Mouse (Mus musculus) kidney, adult 2 months (tissue): ENCODE data around the gene Maml3.

ENCODE experiments used
- CTCF ChIP-seq: fragments of 200-500 bp; conservative IDR thresholded peaks from 2 replicates; pipeline ENCODE4 v1.5.1; 2011; ENCODE audit warnings: low read depth, mild to moderate bottlenecking, control low read depth, low read length, moderate library complexity, mixed read lengths; ENCODE audit not compliant: insufficient read depth, insufficient read length
- POLR2A ChIP-seq: fragments of 200-500 bp; IDR thresholded peaks from one replicate; pipeline ENCODE4 v1.6.1; 2011; ENCODE audit warnings: low read depth, low read length, control low read depth

- TF ChIP-seq POLR2A = no peak
- TF ChIP-seq CTCF = no peak
Measured at GRCm38 (mm10) chr3:52088458-52089341, 16.2 kb downstream of the Maml3 start.
